Mouse (Mus musculus) cerebellum, adult 18-20 months (tissue): ENCODE measurements around the gene Ell.
"Not testable (repeated sequence)": the region's sequence is repeated elsewhere in the genome, so short reads cannot be mapped to it uniquely, and the experiment has no call there.

ENCODE experiments used
- DNase-seq, 2 experiments: peaks; one replicate each; pipeline ENCODE4 v3.0.0; 2021

Ell gene

GRCm38 (mm10) chr8:70570360-70570759 is 31.1 kb downstream of the Ell start:
- DNase-seq, result no peak

- DNase-seq, result peak; percentile 69 to 76
These were observed 31.7 kb downstream of the Ell start for GRCm38 (mm10) chr8:70570990-70571389.

DNA sequence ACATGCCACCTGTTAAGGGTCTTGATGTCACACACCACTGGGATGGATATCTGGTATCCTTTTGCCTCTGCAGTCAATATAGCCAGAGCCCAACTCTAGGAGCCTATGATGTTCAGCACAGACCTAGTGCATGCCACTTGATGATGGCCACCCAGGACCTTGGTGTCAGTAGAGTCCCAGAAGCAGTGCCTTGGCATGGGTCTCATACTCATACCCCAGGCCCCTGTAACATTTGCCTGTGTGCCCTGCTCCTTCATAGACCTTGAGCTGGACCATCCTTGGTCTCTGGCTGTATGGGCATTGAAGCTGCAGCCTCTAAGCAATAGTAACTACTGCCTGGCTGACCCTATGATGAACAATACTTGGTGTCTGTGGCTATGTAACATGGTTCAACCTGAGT is 35.0 kb downstream of the Ell start:
- no peak for DNase-seq

DNA sequence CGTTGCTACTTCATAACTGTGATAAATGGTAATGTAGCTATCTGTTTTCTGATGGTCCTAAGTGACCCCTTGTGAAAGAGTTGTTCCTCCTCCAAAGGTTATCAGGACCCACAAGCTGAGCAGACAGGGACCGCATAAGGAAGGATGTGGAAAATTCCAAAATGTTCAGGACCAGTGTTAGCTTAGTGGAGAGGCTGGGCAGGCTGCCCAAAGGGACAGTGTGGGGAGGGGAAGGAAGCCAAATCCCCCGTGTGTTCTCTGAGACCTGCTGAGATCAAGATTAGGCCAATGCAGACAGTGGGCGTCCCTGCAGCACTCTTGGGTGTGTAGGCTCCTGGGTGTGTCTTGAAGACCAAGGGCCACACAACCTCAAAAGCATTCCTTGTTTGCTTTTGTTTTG is 35.7 kb downstream of the Ell start:
- DNase-seq, result peak; percentile 68 to 80

DNA sequence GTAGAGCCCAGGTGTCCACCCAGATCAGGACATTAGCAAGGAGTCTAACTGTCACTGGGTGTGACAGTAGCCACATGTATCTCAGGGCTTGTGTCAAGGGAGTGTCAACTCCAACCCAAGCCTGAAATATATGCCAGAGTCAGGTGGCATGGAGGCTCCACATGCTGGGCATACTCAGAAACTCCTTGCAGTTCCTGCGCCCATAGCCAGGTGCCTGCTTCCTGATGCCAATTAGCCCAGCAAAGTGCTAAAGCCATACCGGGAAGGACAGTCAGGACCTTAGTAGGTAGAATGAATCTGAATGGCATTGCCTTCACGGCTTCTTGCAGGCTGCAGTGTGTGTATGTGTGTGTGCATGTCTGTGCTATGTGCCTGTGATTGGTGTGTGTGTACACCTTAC is 38.0 kb downstream of the Ell start:
- DNase-seq, result no peak

DNA sequence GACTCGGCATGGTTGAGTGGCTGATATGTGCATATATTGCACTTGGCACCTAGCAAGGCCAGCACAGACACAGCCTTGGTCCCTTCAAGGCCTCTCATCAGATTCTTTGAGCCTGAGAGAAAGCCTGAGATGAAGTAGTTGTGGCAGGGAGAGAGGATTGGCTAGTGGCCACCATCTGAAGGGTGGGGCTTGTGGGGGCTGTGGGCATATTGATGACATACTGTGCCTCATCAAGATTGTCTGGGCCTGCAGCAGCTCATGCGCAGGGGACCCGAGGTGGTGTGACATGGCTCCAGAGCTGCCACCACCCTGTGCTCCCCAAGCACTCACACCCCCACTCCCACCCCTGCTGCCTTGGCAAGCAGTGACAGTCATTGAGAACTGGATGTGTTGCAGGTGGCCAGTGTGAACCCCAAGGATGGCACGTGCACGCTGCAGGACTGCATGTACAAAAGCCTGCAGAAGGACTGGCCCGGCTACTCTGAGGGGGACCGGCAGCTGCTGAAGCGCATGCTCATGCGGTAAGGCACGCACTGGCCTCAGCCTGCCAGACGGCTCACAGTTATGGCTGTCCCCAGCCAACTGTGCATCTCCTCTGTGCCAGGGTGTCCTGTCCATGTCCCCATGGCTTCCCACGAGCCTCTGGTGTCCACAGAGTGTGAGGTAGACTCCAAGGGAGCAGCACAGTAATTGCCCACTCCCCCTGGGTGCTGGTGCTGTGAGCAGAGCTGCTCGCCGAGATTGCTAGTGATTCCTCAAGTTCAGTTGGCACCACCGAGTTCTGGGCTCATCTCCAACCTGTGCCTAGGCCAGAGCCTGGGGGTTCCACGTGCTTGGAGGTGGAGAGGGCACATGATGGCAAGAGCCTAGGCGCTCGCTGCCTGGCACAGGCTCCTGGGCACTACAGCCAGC is 44.5 kb downstream of the Ell start:
- DNase-seq, result peak; percentile 78 to 80

GRCm38 (mm10) chr8:70584606-70585257 is 45.5 kb downstream of the Ell start:
- DNase-seq, result no peak

GRCm38 (mm10) chr8:70585258-70585652 is 46.0 kb downstream of the Ell start:
- DNase-seq, result peak; percentile 58 to 70

- DNase-seq, result not testable (repeated sequence)
These were observed 48.7 kb downstream of the Ell start for GRCm38 (mm10) chr8:70587955-70588354.

- no peak for DNase-seq
These were observed 52.3 kb downstream of the Ell start for GRCm38 (mm10) chr8:70591569-70591968.

GRCm38 (mm10) chr8:70593173-70593572 is 53.9 kb downstream of the Ell start:
- no peak for DNase-seq

DNA sequence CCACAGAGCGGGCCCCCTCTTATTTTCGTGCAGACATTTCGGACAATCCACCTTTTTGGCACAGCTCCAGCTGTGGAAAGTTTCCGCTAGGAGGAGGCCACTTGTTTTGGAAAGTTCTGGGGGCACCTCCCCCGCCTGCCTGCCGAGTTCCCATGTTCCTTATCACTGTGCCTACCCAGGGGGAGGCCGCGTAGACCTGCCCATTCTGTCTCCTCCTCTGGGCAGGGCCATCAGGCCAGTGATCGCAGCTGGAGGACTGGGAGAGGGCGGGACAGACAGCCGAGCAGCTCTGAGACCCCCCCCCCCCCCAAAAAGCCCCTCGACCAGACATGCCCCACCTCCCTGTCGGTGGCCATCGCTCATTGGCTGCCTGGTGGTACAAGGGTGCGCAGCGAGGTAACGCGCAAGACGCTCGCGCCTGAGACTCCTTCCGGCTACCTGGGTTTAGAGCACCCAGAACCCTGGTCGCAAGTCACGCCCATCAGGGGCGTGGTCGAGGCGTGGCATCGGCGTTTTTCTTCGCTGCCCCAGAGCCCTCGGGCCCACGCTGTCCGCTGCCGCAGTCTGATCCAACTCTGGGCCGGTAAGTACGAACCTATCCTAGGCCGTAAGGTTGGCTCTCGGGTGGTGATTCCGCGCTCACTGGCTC is 54.8 kb downstream of the Ell start, which contains the start of gene Isyna1:
TSS of gene Isyna1 (plus strand) at position 413 of the 649 bp plus-strand sequence.
- peak; percentile 53 to 70 for DNase-seq

DNA sequence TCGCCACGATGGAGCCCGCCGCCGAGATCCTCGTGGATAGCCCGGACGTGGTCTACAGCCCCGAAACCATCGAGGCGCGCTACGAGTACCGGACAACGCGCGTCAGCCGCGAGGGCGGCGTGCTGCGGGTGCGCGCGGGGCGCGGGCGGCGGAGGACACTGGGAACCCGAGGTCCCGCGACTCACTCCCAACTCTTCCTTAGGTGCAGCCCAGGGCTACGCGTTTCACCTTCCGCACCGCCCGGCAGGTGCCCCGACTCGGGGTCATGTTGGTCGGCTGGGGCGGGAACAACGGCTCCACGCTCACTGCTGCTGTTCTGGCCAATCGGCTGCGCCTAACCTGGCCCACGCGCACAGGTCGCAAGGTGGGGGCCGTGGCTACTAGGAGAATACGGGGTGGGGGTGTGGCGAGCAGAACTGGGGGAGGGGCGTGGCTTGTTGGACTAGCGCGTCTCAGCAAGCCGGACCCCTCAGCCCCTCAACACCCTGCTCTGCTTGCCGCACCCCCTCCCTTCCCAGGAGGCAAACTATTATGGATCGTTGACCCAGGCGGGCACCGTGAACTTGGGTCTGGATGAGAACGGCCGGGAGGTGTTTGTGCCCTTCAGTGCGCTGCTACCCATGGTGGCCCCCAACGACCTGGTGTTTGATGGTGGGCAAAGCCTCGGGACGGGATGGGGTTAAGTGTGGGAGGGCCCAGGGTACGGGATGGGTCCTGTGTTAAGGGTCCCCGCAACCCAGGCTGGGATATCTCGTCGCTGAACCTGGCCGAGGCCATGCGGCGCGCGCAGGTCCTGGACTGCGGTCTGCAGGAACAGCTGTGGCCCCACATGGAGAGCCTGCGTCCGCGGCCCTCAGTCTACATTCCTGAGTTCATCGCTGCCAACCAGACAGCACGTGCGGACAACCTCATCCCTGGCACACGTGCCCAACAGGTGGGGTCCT is 55.6 kb downstream of the Ell start:
- peak; percentile 60 to 63 for DNase-seq

DNA sequence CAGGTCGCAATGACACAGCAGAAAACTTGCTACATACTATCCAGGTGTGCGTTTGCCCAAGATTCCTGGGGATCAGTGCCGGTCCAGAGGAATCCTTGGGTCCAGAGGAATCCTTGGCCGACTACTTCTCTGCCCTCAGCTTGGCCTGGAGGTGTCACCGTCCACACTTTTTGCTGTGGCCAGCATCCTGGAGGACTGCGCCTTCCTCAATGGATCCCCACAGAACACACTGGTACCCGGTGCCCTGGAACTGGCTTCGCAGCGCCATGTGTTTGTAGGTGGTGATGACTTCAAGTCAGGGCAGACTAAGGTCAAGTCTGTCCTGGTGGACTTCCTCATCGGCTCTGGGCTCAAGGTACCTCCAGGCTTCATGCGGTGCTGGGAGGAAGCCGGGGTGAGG is 56.6 kb downstream of the Ell start:
- DNase-seq, result no peak

GRCm38 (mm10) chr8:70596216-70596615 is 57.0 kb downstream of the Ell start:
- DNase-seq, result no peak

DNA sequence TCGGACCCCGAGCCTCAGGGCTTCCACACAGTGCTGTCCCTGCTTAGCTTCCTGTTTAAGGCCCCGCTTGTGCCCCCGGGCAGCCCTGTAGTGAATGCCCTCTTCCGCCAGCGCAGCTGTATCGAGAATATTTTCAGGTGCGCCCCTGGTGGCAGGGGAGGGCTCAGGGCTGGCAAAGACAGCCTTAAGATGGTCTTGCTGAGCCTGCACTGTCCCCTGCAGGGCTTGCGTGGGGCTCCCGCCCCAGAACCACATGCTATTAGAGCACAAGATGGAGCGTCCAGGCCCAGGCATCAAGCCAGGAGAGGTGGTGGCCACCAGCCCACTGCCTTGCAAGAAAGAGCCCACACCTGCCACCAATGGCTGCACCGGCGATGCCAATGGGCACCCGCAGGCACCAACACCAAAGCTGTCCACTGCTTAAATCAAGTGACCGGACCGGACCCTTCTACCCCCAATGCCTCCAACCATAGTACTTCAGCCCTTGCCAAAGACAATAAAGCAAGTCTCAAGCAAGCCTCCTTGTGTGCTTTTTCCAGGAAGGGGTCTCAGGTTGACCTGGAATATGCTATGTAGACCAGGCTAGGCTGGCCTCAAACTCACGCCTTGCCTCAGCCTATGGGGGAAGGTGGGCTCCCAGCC is 57.6 kb downstream of the Ell start:
- DNase-seq, result peak; percentile 58 to 67

GRCm38 (mm10) chr8:70597417-70598272 is 58.4 kb downstream of the Ell start:
- peak; percentile 39 to 54 for DNase-seq

- peak; percentile 92 to 93 for DNase-seq
These were observed 59.0 kb downstream of the Ell start for GRCm38 (mm10) chr8:70598283-70598682.

GRCm38 (mm10) chr8:70598722-70599121 is 59.5 kb downstream of the Ell start:
- no peak for DNase-seq

DNA sequence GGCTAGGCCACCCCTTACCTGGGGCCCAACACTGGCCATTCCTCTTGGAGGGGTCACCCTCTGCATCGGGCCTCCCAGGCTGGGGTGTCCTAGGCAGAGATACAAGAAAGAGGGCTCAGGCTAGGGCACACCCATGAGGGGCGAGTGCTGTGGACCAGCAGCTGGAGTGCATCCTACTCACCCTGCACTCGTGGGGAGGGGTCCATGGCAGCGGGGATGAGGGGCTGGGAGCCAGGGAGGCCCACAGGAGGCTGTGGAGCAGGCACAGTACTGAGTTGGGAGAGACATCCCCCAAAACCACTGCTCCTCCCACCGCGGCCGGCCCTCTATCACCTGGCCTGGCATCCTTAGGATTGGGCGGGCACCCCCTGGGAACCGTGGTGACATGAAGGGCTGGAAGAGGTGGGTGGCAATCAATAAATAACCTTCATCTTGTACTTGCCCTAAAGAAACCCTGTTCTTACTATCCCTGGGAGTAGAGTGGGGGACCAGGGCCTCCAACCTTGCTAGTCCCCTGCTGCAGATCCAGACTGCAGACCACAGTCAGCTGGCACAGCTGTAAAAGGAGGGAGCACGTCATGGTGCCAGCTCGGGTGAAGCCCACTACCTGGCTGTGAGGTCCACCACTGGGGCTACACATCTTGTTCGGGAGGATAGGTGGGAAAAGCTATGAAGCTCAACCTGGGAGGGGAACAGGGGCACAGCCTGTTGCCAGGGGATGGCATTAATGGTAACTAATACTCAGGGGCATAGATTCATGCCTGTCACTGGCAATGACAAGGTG is 60.4 kb downstream of the Ell start:
- DNase-seq, result peak in 1 of 2 experiments; percentile 26
